Mouse (Mus musculus): Measurements from ENCODE around the gene Atp6v1e2.

GRCm38 (mm10) chr17:86969582-86969981 is 21.9 kb upstream of the Atp6v1e2 start:
- no peak for TF ChIP-seq FLI1 (IDR thresholded peaks at IDR 0.05; ENCODE audit: low read length)
- TF ChIP-seq GATA1 (IDR thresholded peaks at IDR 0.05; ENCODE audit: borderline replicate concordance, low read length): no peak

Measured in megakaryocyte, embryonic 14.5 days (primary cell).